Mouse (Mus musculus) embryonic facial prominence, embryonic 12.5 days (tissue): ENCODE measurements around the gene Ran. TPM values are rescaled to one million over a fixed set of nuclear protein-coding genes. Genes with fewer than 3 reads are reported as not detected.

Experiments
- ATAC-seq: fragments of 200-750 bp; cut with Nextera tagmentation; 2 replicates; pipeline ENCODE4 v1.8.0; 2017; ENCODE audit not compliant: insufficient number of reproducible peaks, insufficient read depth, low FRiP score, low TSS enrichment
- H3K27ac ChIP-seq: fragments of 300-500 bp; sonication (generic); 2 replicates; pipeline ENCODE4 v1.5.1; 2016; ENCODE audit warnings: mild to moderate bottlenecking
- H3K27me3 ChIP-seq: fragments of 300-500 bp; sonication (generic); 2 replicates; pipeline ENCODE4 v1.6.1; 2016; ENCODE audit warnings: mild to moderate bottlenecking, moderate library complexity
- H3K36me3 ChIP-seq: fragments of 300-500 bp; sonication (generic); 2 replicates; pipeline ENCODE4 v1.6.1; 2016; ENCODE audit warnings: mild to moderate bottlenecking
- H3K4me1 ChIP-seq: fragments of 300-500 bp; sonication (generic); 2 replicates; pipeline ENCODE4 v1.6.1; 2016
- H3K4me2 ChIP-seq: fragments of 300-500 bp; sonication (generic); replicated peaks from 2 replicates; pipeline ENCODE4 v1.6.1; 2016; ENCODE audit warnings: mild to moderate bottlenecking, moderate library complexity
- H3K4me3 ChIP-seq: fragments of 300-500 bp; sonication (generic); 2 replicates; pipeline ENCODE4 v1.5.1; 2016; ENCODE audit warnings: mild to moderate bottlenecking
- H3K9ac ChIP-seq: fragments of 300-500 bp; sonication (generic); 2 replicates; pipeline ENCODE4 v1.6.1; 2016; ENCODE audit warnings: mild to moderate bottlenecking, moderate library complexity
- H3K9me3 ChIP-seq: fragments of 300-500 bp; sonication (generic); 2 replicates; pipeline ENCODE4 v1.6.1; 2016; ENCODE audit warnings: mild to moderate bottlenecking, moderate library complexity
- WGBS: fragments of 180-500 bp; shearing (Covaris S2); methylation state at CpG from one replicate; pipeline ENCODE4 v1.1.7; 2016; 5-methylcytosine and 5-hydroxymethylcytosine counted together
- polyA plus RNA-seq: library from polyadenylated mRNA; unstranded; fragments of >200 nt; fragmentation: Nextera tagmentation; extraction: Ambion mirVana; gene quantifications from 2 replicates; pipeline ENCODE4 v1.2.1, GENCODE M21; 2016

Gene Ran
- polyA plus RNA-seq, 1 experiment from 2014 or later = 652 TPM

DNA sequence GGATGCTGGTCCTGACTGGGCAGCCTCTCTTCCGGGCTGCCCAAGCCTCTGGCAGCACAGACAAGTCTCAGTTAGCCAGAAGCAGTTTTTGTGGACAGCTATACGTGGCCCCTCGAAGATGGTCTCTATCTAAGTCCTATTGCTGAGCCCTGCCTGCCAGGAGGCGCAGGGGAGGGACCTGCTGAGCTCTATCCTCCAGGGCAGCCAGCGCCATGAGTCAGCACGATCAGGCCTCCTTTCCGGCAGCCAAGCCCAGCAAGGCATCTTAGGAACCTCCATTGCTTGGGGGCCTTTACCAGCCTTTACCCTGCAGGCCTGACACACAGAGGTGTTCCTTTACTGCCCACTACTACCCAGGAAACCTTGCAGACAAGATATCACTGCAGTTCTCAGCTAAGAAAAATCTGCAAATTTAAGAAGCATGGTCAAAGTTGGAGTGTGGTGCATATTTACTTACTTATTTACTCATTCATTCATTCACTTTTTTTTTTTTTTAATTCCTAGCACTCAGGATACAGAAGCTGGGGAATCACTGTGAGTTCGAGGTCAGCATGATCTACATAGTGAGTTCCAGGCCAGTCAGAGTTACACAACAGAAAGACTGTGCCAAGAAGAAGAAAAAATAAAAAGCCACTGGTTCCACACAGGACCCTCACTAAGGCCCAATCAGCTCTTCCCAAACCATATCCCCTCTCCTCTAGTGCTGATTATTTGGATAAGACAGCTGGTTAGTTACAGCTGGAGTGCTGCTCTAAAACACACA lies 19.0 kb upstream of the Ran start:
- Histone ChIP-seq H3K9me3 (no peaks in the 10 kb centered on the region), H3K27me3 (no peaks in the 10 kb centered on the region), H3K27ac (no peak overlapping the region), H3K4me2 (no peak overlapping the region), H3K36me3 (peaks cover 21% of the 10 kb centered on the region), H3K9ac (no peak overlapping the region), H3K4me1 (0 out of 2 replicates have a peak, but pooled peaks cover 3% of the 10 kb centered on the region), H3K4me3 (no peak overlapping the region)
- WGBS = 36% methylated on average over 8 of the region's 8 CpGs
- ATAC-seq = no peak

DNA sequence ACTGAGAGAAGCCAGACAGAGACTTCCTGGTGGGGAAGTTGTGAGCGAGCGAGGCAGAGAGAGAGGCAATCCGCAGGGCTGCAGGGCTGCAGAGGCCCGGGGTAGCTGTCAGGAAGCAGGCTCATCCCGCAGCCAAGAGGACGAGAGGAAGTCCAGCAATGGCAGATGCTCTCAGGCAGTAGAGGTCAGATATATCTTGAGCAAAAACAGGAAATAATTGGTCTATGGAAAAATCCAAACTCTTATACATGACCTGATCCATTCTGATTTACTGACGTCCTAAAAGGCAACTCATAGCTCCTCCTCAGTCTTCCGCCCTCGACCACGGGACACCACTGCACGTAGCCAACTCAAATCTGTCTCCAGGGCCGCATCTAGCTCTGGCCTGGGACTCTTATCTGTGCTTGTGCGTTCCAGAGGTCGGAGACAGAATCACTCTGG lies 17.3 kb upstream of the Ran start:
- Histone ChIP-seq H3K27ac (0 out of 2 replicates have a peak overlapping the region, but pooled peaks have one; percentile 30), H3K9ac (no peak overlapping the region), H3K9me3 (no peaks in the 10 kb centered on the region), H3K4me1 (peaks cover 10% of the 10 kb centered on the region; the same call in 1 of the 2 replicates), H3K4me2 (no peak overlapping the region), H3K36me3 (peaks cover 13% of the 10 kb centered on the region), H3K4me3 (no peak overlapping the region), H3K27me3 (no peaks in the 10 kb centered on the region)
- WGBS = 52% methylated on average over 14 of the region's 14 CpGs
- no peak for ATAC-seq

DNA sequence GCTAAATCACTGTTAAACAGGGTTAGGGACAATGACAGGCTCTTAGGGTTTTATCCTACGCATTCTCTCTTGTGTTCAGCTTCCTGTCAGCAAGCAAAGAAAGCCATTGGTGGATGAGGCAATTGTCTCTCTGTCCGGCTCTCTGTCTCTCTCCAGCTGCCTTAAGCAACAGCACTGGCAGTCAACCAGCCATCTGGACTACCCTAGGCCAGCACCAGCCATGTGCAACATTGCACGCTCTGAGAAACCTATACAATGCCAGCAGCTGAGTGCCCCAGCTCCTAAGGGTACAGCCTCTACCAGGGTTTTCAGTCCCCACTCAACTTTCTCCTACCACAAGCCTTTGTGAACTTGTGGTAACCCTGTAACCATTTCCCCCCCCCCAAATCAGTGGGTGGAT lies 14.5 kb upstream of the Ran start:
- no peak for ATAC-seq
- H3K27ac ChIP-seq = no peak overlapping the region
- H3K9me3 ChIP-seq = no peaks in the 10 kb centered on the region
- peaks cover 13% of the 10 kb centered on the region; the same call in 1 of the 2 replicates for H3K4me1 ChIP-seq
- no peaks in the 10 kb centered on the region for H3K36me3 ChIP-seq
- H3K4me2 ChIP-seq = no peak overlapping the region
- no peak overlapping the region for H3K4me3 ChIP-seq
- H3K9ac ChIP-seq = no peak overlapping the region
- WGBS = 91% methylated on average over 3 of the region's 3 CpGs
- no peaks in the 10 kb centered on the region for H3K27me3 ChIP-seq

DNA sequence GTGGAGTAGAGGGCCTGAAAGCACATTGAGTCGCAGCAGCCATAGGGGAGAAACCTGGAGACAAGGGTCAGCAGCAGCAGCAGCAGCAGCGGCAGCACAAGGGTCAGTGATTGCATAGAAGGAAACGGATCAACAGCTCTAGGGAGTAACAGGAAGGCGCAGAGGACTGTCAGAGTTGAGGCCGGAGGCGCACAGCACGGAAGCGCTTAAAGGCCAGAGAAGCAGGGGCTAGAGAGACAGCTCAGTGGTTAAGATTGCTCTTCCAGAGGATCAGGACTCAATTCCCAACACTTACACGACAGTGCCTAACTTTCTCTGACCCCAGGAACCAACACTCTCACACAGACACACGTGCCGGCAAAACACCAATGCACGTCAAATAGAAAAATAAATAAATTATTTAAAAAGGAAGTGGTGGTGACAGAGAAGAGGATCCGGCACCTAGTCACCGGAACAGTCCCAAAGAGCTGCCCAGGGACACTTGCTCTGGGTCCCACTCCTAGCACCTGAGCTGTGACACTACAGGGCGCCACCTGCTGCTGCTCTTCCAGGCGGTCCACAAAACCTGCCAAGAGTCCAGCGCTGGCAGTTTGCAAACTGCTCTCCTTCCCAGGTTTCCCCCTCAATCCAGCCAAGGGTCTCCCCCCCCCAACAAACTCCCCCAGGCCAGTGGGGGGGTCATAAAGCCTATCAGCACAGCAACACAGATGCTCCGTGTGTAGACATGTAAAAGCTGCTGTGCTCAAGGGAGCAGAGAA lies 13.7 kb upstream of the Ran start:
- peaks cover 13% of the 10 kb centered on the region; the same call in 1 of the 2 replicates for H3K4me1 ChIP-seq
- H3K9me3 ChIP-seq = no peaks in the 10 kb centered on the region
- H3K9ac ChIP-seq = no peak overlapping the region
- ATAC-seq = no peak
- no peaks in the 10 kb centered on the region for H3K36me3 ChIP-seq
- H3K4me2 ChIP-seq = peak overlapping the region; percentile 68; the same call in 1 of the 2 replicates
- 70% methylated on average over 18 of the region's 18 CpGs for WGBS
- no peak overlapping the region for H3K4me3 ChIP-seq
- no peaks in the 10 kb centered on the region for H3K27me3 ChIP-seq
- no peak overlapping the region for H3K27ac ChIP-seq

DNA sequence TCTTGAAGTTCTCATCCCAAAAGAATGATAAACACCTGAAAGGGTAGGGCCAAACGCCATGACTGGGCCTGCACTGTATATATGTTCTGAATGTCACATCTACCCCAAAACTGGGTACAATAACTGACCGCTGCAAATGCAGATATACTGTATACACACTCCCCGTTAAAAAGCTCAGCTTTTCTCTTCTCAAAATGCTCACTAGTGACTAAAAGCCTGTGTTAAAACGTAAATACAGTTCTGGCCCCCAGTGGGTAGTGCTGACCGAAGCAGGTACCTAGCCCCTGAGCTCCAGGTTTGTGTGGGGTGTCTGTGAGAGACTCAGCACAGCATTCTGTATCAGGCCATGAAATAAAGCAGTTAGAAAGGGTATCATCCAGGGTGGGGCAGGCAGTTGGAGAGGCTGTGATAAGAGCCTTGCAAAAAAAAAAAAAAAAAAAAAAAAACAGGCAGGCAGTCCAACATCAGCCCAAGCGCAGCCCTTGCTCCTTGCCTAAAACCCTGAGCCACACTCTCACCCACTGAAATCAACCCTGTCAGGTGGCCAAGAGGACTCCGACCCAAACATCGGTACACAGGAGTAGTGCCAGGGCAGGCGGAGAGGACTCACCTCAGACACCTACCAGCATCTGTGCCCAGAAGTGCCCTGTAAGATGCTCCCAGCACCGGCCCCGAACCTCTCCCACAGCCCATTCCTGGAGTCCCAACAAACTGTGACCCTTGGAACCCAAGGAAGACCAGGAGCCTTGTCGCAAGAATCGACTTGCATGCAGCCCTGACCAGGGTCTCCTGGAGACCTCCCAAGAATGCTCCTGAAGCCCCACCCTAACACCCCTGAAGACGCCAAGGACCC lies 12.5 kb upstream of the Ran start:
- no peak overlapping the region for H3K27ac ChIP-seq
- no peaks in the 10 kb centered on the region for H3K27me3 ChIP-seq
- ATAC-seq = no peak
- peak overlapping the region; percentile 79 for H3K4me3 ChIP-seq
- H3K36me3 ChIP-seq = no peaks in the 10 kb centered on the region
- H3K9ac ChIP-seq = peak overlapping the region; percentile 83
- H3K4me2 ChIP-seq = peak overlapping the region; percentile 68
- H3K4me1 ChIP-seq = peaks cover 10% of the 10 kb centered on the region; the same call in 1 of the 2 replicates
- 56% methylated on average over 14 of the region's 14 CpGs for WGBS
- no peaks in the 10 kb centered on the region for H3K9me3 ChIP-seq

- peaks cover 10% of the 10 kb centered on the region; the same call in 1 of the 2 replicates for H3K4me1 ChIP-seq
- WGBS = under 1% methylated on average over 18 of the region's 18 CpGs
- H3K27ac ChIP-seq = peak overlapping the region; percentile 57; the same call in 1 of the 2 replicates
- peak overlapping the region; percentile 83 for H3K9ac ChIP-seq
- H3K4me3 ChIP-seq = peak overlapping the region; percentile 79
- H3K4me2 ChIP-seq = peak overlapping the region; percentile 68
- ATAC-seq = peak; percentile 64
- H3K36me3 ChIP-seq = no peaks in the 10 kb centered on the region
- H3K27me3 ChIP-seq = no peaks in the 10 kb centered on the region
- H3K9me3 ChIP-seq = no peaks in the 10 kb centered on the region
Measured at GRCm38 (mm10) chr5:129008008-129008407, 11.9 kb upstream of the Ran start.

GRCm38 (mm10) chr5:129008412-129008826 lies 11.4 kb upstream of the Ran start, which contains the start of gene Stx2:
Gene Stx2, minus strand, starts transcription at chr5:129008574.
- no peaks in the 10 kb centered on the region for H3K9me3 ChIP-seq
- H3K4me3 ChIP-seq = peak within 1 kb of the TSS; percentile 79
- H3K36me3 ChIP-seq = no peaks in the 10 kb centered on the region
- H3K27me3 ChIP-seq = no peaks in the 10 kb centered on the region
- peak within 1 kb of the TSS; percentile 68 for H3K4me2 ChIP-seq
- H3K4me1 ChIP-seq = peaks cover 10% of the 10 kb centered on the region; the same call in 1 of the 2 replicates
- peak within 1 kb of the TSS; percentile 57; the same call in 1 of the 2 replicates for H3K27ac ChIP-seq
- peak; percentile 78 for ATAC-seq
- H3K9ac ChIP-seq = peak within 1 kb of the TSS; percentile 83
- WGBS = under 1% methylated on average over 37 of the region's 39 CpGs

DNA sequence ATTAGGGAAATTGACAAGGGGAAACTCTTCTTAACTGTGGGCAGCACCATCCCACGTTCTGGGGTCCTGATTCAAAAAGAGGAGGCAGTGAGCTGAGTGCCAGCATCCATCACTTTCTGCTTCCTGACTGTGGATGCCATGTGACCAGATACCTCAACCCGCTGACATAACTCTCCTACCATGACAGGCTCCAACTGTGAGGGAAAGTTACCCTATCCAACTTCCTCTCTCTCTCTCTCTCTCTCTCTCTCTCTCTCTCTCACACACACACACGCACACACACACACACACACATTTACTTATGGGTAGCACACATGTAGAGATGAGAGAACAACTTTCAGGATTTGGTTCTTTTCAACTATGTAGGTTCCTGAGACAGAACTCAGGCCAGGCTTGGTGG lies 10.3 kb upstream of the Ran start:
- Histone ChIP-seq H3K4me3 (no peak overlapping the region), H3K4me2 (no peak overlapping the region), H3K27ac (no peak overlapping the region), H3K9me3 (no peaks in the 10 kb centered on the region), H3K9ac (no peak overlapping the region), H3K27me3 (no peaks in the 10 kb centered on the region), H3K4me1 (peaks cover 10% of the 10 kb centered on the region; the same call in 1 of the 2 replicates), H3K36me3 (no peaks in the 10 kb centered on the region)
- WGBS = 85% methylated on average over 3 of the region's 3 CpGs
- no peak for ATAC-seq

DNA sequence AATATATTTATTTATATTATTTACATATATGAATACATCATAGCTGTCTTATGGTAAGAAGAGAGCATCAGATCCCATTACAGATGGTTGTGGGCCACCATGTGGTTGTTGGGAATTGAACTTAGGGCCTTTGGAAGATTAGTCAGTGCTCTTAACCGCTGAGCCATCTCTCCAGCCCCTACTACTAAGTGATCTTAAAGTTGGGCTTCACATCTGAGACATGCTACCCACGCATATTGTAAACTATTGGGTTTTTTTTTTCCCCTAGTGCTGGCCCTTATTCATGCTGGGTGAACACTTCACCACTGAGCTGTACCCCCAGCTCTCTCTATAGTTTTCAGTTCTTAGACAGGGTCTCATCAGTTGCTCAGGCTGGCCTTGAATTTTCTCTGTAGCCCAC lies 8.9 kb upstream of the Ran start:
- Histone ChIP-seq H3K27me3 (no peaks in the 10 kb centered on the region), H3K9me3 (no peaks in the 10 kb centered on the region), H3K4me2 (no peak overlapping the region), H3K27ac (no peak overlapping the region), H3K36me3 (no peaks in the 10 kb centered on the region), H3K9ac (no peak overlapping the region), H3K4me1 (peaks cover 10% of the 10 kb centered on the region; the same call in 1 of the 2 replicates), H3K4me3 (no peak overlapping the region)
- no peak for ATAC-seq
- 88% methylated on average over 2 of the region's 2 CpGs for WGBS

DNA sequence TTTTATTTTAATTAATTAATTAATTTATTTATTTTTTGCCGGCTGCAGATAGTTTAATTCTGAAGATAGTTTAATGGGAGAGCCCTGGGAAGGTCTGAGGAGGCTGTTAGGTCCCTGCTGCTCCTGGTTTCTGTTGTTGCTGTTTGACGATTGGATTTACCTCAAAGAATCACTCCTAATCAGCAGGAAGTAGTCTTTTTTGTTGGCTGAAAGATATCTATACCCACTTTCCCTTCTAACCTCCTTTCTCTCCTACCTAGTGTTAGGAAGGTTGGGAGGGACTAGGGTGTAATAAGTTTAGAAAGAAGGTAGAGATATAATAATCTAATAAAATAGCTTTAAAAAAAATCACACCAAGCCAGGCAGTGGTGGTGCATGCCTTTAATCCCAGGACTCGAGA lies 4.8 kb upstream of the Ran start:
- 69% methylated on average over 3 of the region's 3 CpGs for WGBS
- Histone ChIP-seq H3K4me2 (no peak overlapping the region), H3K27me3 (no peaks in the 10 kb centered on the region)

GRCm38 (mm10) chr5:129015540-129015939 lies 4.3 kb upstream of the Ran start:
- H3K36me3 ChIP-seq = no peaks in the 10 kb centered on the region
- H3K4me1 ChIP-seq = no peaks in the 10 kb centered on the region; the same call in 1 of the 2 replicates
- no peak for ATAC-seq
- no peak overlapping the region for H3K4me3 ChIP-seq
- H3K9ac ChIP-seq = no peak overlapping the region
- H3K27ac ChIP-seq = no peak overlapping the region
- H3K27me3 ChIP-seq = no peaks in the 10 kb centered on the region
- H3K4me2 ChIP-seq = no peak overlapping the region
- H3K9me3 ChIP-seq = no peaks in the 10 kb centered on the region
- 85% methylated on average over 5 of the region's 5 CpGs for WGBS

More for the DNA sequence above, 4.8 kb upstream of the Ran start:
- Histone ChIP-seq H3K36me3 (no peaks in the 10 kb centered on the region), H3K9ac (no peak overlapping the region), H3K4me1 (no peaks in the 10 kb centered on the region; the same call in 1 of the 2 replicates), H3K27ac (no peak overlapping the region), H3K9me3 (no peaks in the 10 kb centered on the region), H3K4me3 (no peak overlapping the region)
- no peak for ATAC-seq
